Mouse (Mus musculus) lung, postnatal 25 days (tissue): ENCODE measurements at regions not wholly inside any gene's neighbourhood (a gene's known extent, or its start where the extent isn't known, plus 50 kb on each side); places are given as distances from the start of the nearest gene placed in this dataset.
"Not testable (repeated sequence)": the region's sequence is repeated elsewhere in the genome, so short reads cannot be mapped to it uniquely, and the experiment has no call there.

Experiments used
- DNase-seq: peaks from one replicate; pipeline ENCODE4 v3.0.0; 2022; ENCODE audit warnings: low spot score

GRCm38 (mm10) chrX:15322207-15322839, 1111.4 kb downstream of the H2al1n start:
- DNase-seq, result peak; percentile 0

GRCm38 (mm10) chrX:15322958-15323357, 1112.0 kb downstream of the H2al1n start:
- DNase-seq, result no peak

- not testable (repeated sequence) for DNase-seq
Measured at GRCm38 (mm10) chrX:15365135-15365534, 1154.2 kb downstream of the H2al1n start.
